In the genomic region with DNA sequence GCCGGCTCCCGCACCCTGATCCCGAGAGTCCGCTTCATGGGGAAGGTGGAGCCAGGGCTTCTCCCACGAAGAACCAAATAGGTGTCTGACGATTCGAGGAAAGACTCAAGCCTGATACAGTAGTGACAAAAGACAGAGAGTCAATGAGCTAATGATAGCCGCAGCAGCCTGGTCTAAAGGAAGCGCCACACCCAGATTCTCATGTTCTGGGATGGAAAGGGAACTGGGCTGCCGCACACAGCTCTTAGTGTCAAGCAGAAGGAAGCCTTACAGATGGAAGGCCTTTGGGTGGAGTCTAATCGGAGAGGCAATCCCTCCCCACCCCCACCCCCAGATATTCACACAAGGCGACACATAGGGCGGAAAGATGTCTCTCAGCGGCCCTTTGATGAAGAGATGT, we compare ENCODE assay signal across 28 mouse cellular contexts.
"Had no signal": no experiment of that assay in that cellular context is flagged by ENCODE, and none has a peak within 500 bp of the region (broad histone marks: within the 10 kb centered on the region; RNA-seq: fewer than 3 reads in every experiment).

No protein-coding gene starts in this region.

- H3K4me1 ChIP-seq: heart, embryonic 13.5 days; heart, embryonic 15.5 days; hindbrain, embryonic 12.5 days; intestine, embryonic 15.5 days; limb, embryonic 13.5 days; limb, embryonic 15.5 days; liver, embryonic 12.5 days had no signal

- H3K4me3 ChIP-seq: gastrocnemius, adult 2 months; heart, adult 2 months; heart, embryonic 13.5 days; heart, embryonic 15.5 days; hindbrain, embryonic 10.5 days; hindbrain, embryonic 12.5 days; intestine, embryonic 15.5 days; kidney, embryonic 15.5 days; limb, embryonic 13.5 days; limb, embryonic 15.5 days; liver, embryonic 12.5 days had no signal

- H3K9ac ChIP-seq: heart, embryonic 13.5 days; heart, embryonic 15.5 days; hindbrain, embryonic 12.5 days; hindbrain, embryonic 14.5 days; intestine, embryonic 15.5 days; kidney, embryonic 15.5 days; limb, embryonic 13.5 days; limb, embryonic 15.5 days; liver, embryonic 12.5 days had no signal

- H3K27me3 ChIP-seq: hindbrain, embryonic 12.5 days; intestine, embryonic 15.5 days; kidney, embryonic 15.5 days; limb, embryonic 13.5 days; limb, embryonic 15.5 days had no signal

- H3K9me3 ChIP-seq: heart, embryonic 13.5 days; heart, embryonic 15.5 days; hindbrain, embryonic 10.5 days; hindbrain, embryonic 12.5 days; intestine, embryonic 15.5 days; kidney, embryonic 15.5 days; limb, embryonic 13.5 days; limb, embryonic 15.5 days; liver, embryonic 12.5 days had no signal

- H3K27ac ChIP-seq: gastrocnemius, adult 2 months; heart, adult 2 months; heart, embryonic 13.5 days; heart, embryonic 15.5 days; hindbrain, embryonic 10.5 days; hindbrain, embryonic 12.5 days; hindbrain, embryonic 14.5 days; intestine, embryonic 15.5 days; kidney, embryonic 15.5 days; kidney, postnatal 0 days; limb, embryonic 13.5 days; limb, embryonic 15.5 days; liver, embryonic 12.5 days had no signal

- H3K4me2 ChIP-seq: heart, embryonic 11.5 days; heart, embryonic 13.5 days; heart, embryonic 15.5 days; hindbrain, embryonic 12.5 days; hindbrain, embryonic 14.5 days; intestine, embryonic 15.5 days; kidney, embryonic 15.5 days; limb, embryonic 13.5 days; limb, embryonic 15.5 days; liver, embryonic 12.5 days had no signal

- DNase-seq: gastrocnemius, adult 2 months; gastrocnemius, postnatal 10 days; gastrocnemius, postnatal 25 days; heart, adult 11 months; heart, adult 2 months; heart, postnatal 4 days; kidney, adult 18-20 months; kidney, adult 9 months; kidney, postnatal 14 days; kidney, postnatal 36 days; layer of hippocampus, adult 9-11 months; layer of hippocampus, postnatal 36 days; left cerebral cortex, postnatal 4 days had no signal

- H3K36me3 ChIP-seq: heart, embryonic 13.5 days; heart, embryonic 15.5 days; hindbrain, embryonic 10.5 days; hindbrain, embryonic 12.5 days; intestine, embryonic 15.5 days; kidney, embryonic 15.5 days; limb, embryonic 13.5 days; limb, embryonic 15.5 days; liver, embryonic 12.5 days had no signal

- ATAC-seq: hindbrain, embryonic 16.5 days; inflammation-experienced regulatory T-cells, adult 6 months; intestine, embryonic 15.5 days; intestine, postnatal 0 days; liver, embryonic 12.5 days had no signal
